27 mouse cellular contexts compared by ENCODE assay signal in genomic region chr2:31098616-31099015, GRCm38 (mm10). TPM values are rescaled to one million over a fixed set of nuclear protein-coding genes. Genes with fewer than 3 reads are reported as not detected.
A peak's percentile ranks its signal among the peaks of the same experiment; 100 is the strongest.
DNase-seq lines count a peak whose midpoint lies in the region; ATAC-seq and TF ChIP-seq lines count a peak whose summit lies in the region.
"Had no signal": no experiment of that assay in that cellular context is flagged by ENCODE, and none has a peak within 500 bp of the region (broad histone marks: within the 10 kb centered on the region; RNA-seq: fewer than 3 reads in every experiment).

No protein-coding gene starts in this region.

- H3K9me3 ChIP-seq in lung, embryonic 14.5 days (ENCODE audit: low read depth, low read length): no peaks in the 10 kb centered on the region
- H3K9me3 ChIP-seq: embryonic facial prominence, embryonic 10.5 days; embryonic facial prominence, embryonic 15.5 days; forebrain, embryonic 12.5 days; hindbrain, embryonic 13.5 days; midbrain, embryonic 12.5 days; neural tube, embryonic 12.5 days had no signal

- H3K27ac ChIP-seq in lung, embryonic 14.5 days (ENCODE audit: low read depth): peak overlapping the region; percentile 24; the same call in 1 of the 2 replicates
- H3K27ac ChIP-seq: embryonic facial prominence, embryonic 10.5 days; embryonic facial prominence, embryonic 15.5 days; forebrain, embryonic 12.5 days; heart, adult 2 months; hindbrain, embryonic 13.5 days; limb, embryonic 13.5 days; midbrain, embryonic 12.5 days; neural tube, embryonic 12.5 days had no signal

- H3K4me1 ChIP-seq in lung, embryonic 14.5 days (ENCODE audit: insufficient read depth): 0 out of 2 replicates have a peak, but pooled peaks cover 7% of the 10 kb centered on the region
- H3K4me1 ChIP-seq: forebrain, embryonic 12.5 days; midbrain, embryonic 12.5 days; neural tube, embryonic 12.5 days had no signal

- H3K9ac ChIP-seq in lung, embryonic 14.5 days: no peak overlapping the region
- H3K9ac ChIP-seq: embryonic facial prominence, embryonic 15.5 days; forebrain, embryonic 12.5 days; heart, embryonic 12.5 days; hindbrain, embryonic 13.5 days; limb, embryonic 13.5 days; midbrain, embryonic 12.5 days; neural tube, embryonic 12.5 days had no signal

- DNase-seq in adrenal gland, postnatal 10 days: peak; percentile 51
- DNase-seq in adrenal gland, adult 8-10 months: no peak
- DNase-seq in kidney, adult 11 months: peak; percentile 48
- DNase-seq in kidney, postnatal 4 days: no peak
- no peak for DNase-seq in lung, embryonic 14.5 days
- DNase-seq in lung, postnatal 10 days: no peak
- DNase-seq in kidney, postnatal 36 days: peak; percentile 67 to 69
- DNase-seq in frontal cortex, postnatal 10 days (ENCODE audit: low spot score in 2 of 2): no peak
- DNase-seq: cerebellum, adult 11 months; heart, adult 2 months; heart, postnatal 4 days; lung, postnatal 4 days; right cerebral cortex, postnatal 4 days; thymus, adult 18-20 months; thymus, postnatal 25 days had no signal

- H3K4me2 ChIP-seq in lung, embryonic 14.5 days: no peak overlapping the region
- H3K4me2 ChIP-seq: embryonic facial prominence, embryonic 15.5 days; forebrain, embryonic 12.5 days; heart, embryonic 12.5 days; hindbrain, embryonic 13.5 days; limb, embryonic 13.5 days; liver, embryonic 11.5 days; midbrain, embryonic 12.5 days; neural tube, embryonic 12.5 days had no signal

- WGBS in lung, embryonic 14.5 days: 93% methylated on average over 11 of the region's 11 CpGs

- no peak overlapping the region for H3K4me3 ChIP-seq in lung, embryonic 14.5 days (ENCODE audit: low read depth, low read length)
- H3K4me3 ChIP-seq: embryonic facial prominence, embryonic 10.5 days; embryonic facial prominence, embryonic 15.5 days; forebrain, embryonic 12.5 days; heart, adult 2 months; heart, embryonic 12.5 days; hindbrain, embryonic 13.5 days; limb, embryonic 13.5 days; megakaryocyte, embryonic 14.5 days; midbrain, embryonic 12.5 days; myocyte; neural tube, embryonic 12.5 days had no signal

- ATAC-seq in lung, embryonic 14.5 days (ENCODE audit: insufficient read depth): no peak
- ATAC-seq: intestine, embryonic 16.5 days had no signal

- no peak for TF ChIP-seq CTCF in lung, embryonic 14.5 days (IDR thresholded peaks at IDR 0.05; ENCODE audit: low read depth)

- H3K27me3 ChIP-seq in lung, embryonic 14.5 days (ENCODE audit: insufficient read depth, low read length): no peaks in the 10 kb centered on the region
- H3K27me3 ChIP-seq: embryonic facial prominence, embryonic 15.5 days; forebrain, embryonic 12.5 days; heart, embryonic 12.5 days; hindbrain, embryonic 13.5 days; limb, embryonic 13.5 days; megakaryocyte, embryonic 14.5 days; midbrain, embryonic 12.5 days; neural tube, embryonic 12.5 days had no signal

- H3K36me3 ChIP-seq in lung, embryonic 14.5 days (ENCODE audit: insufficient read depth): 0 out of 2 replicates have a peak, but pooled peaks cover 3% of the 10 kb centered on the region

RNA-seq across cellular contexts. Expression of gene Fnbp1, which starts 43.2 kb away (rescaled TPM):
- total RNA-seq in adrenal gland, postnatal 10 days (2021): 10 to 100 TPM; 48.1 to 58.5 TPM
- total RNA-seq in adrenal gland, adult 8-10 months (2022): 10 to 100 TPM; 45.9 to 89.0 (median 70.6) TPM
- 16.8 and 21.1 TPM in 2 replicates for polyA plus RNA-seq in lung, embryonic 14.5 days (2014; fragmentation: Nextera tagmentation; extraction: Ambion mirVana)

RNA-seq across cellular contexts. Expression of gene Gpr107, which starts 53.5 kb away (rescaled TPM):
- 10 to 100 TPM; 41.7 to 56.4 TPM for total RNA-seq in adrenal gland, postnatal 10 days (2021)
- 10 to 100 TPM; 61.9 to 93.4 (median 75.7) TPM for total RNA-seq in adrenal gland, adult 8-10 months (2022)
- polyA plus RNA-seq in lung, embryonic 14.5 days (2014; fragmentation: Nextera tagmentation; extraction: Ambion mirVana): 23.6 and 24.9 TPM in 2 replicates

Comparison
In these comparisons a context has a peak if more than half of its experiments do, and no peak if none do; other contexts are left out.
1. DNase-seq: peak in adrenal gland, postnatal 10 days (single experiment), kidney, adult 11 months (single experiment) and kidney, postnatal 36 days (2 of 2); none in adrenal gland, adult 8-10 months (single experiment), kidney, postnatal 4 days (0 of 2), lung, embryonic 14.5 days (single experiment), lung, postnatal 10 days (single experiment) and frontal cortex, postnatal 10 days (0 of 2).